Mouse (Mus musculus): ENCODE results near the gene Pcnx3.
"Not testable (repeated sequence)": the region's sequence is repeated elsewhere in the genome, so short reads cannot be mapped to it uniquely, and the experiment has no call there.

Gene Pcnx3

GRCm38 (mm10) chr19:5713255-5713654 lies 24.5 kb upstream of the Pcnx3 start:
- no peak for DNase-seq (ENCODE audit: inconsistent age in 2 of 2, low spot score in 1 of 2)

DNA sequence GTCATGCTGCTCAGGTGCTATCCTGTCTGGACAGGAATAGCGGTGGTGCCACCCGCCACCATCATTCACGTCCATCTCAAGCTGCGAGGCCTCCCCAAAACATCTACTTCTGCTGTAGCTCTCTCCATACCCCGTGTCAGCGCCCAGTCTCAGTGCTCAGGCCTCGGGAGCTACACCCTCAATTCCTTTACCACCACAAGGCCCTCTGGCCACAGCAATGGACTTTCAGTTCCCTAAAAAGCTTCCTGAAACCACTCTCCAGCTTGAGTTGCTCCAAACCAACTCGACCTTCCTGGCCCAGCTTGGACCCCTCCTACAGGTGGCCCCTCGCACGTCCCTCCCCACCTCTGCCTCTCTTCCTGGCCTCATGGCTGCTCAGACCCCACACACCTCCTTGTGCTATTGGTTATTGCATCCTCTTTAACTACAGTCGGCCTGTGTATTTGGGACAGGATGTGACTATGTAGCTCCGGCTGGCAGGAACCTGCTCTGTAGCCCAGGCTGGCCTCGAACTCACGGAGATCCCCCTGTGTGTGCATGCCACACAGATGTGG lies 23.3 kb upstream of the Pcnx3 start:
- peak in 1 of 2 experiments; percentile 36 for DNase-seq (ENCODE audit: inconsistent age in 2 of 2, low spot score in 1 of 2)

DNA sequence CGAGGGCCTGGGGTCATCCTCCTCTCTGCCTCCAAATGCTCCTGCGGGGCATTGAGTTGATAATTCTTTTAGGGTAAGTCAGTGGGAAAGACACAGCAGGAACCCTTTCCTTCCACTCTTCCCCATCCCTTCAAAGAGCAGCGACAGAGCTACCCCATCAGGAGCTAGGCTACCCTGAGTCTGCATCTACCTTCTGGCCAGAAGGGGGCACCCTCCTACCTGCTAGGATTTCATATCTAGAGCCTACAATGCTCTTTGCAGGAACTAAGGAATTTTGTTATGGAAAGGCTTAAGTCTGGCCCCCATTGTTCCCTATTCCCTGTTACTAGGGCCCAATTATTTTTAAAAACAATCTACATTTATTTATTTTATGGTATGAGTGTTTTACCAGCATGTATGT lies 22.5 kb upstream of the Pcnx3 start:
- DNase-seq (ENCODE audit: inconsistent age in 2 of 2, low spot score in 1 of 2), result peak; percentile 76 to 89

- DNase-seq (ENCODE audit: inconsistent age in 2 of 2, low spot score in 1 of 2), result no peak
These were observed 21.9 kb upstream of the Pcnx3 start for GRCm38 (mm10) chr19:5710581-5710980.

GRCm38 (mm10) chr19:5710068-5710467 lies 21.4 kb upstream of the Pcnx3 start:
- no peak for DNase-seq (ENCODE audit: inconsistent age in 2 of 2, low spot score in 1 of 2)

- no peak for DNase-seq (ENCODE audit: inconsistent age in 2 of 2, low spot score in 1 of 2)
These were observed 16.3 kb upstream of the Pcnx3 start for GRCm38 (mm10) chr19:5704801-5705571.

GRCm38 (mm10) chr19:5704163-5704800 lies 15.6 kb upstream of the Pcnx3 start, which contains the start of gene Kcnk7:
TSS of gene Kcnk7 (plus strand) at chr19:5704367.
- no peak for DNase-seq (ENCODE audit: inconsistent age in 2 of 2, low spot score in 1 of 2)

DNA sequence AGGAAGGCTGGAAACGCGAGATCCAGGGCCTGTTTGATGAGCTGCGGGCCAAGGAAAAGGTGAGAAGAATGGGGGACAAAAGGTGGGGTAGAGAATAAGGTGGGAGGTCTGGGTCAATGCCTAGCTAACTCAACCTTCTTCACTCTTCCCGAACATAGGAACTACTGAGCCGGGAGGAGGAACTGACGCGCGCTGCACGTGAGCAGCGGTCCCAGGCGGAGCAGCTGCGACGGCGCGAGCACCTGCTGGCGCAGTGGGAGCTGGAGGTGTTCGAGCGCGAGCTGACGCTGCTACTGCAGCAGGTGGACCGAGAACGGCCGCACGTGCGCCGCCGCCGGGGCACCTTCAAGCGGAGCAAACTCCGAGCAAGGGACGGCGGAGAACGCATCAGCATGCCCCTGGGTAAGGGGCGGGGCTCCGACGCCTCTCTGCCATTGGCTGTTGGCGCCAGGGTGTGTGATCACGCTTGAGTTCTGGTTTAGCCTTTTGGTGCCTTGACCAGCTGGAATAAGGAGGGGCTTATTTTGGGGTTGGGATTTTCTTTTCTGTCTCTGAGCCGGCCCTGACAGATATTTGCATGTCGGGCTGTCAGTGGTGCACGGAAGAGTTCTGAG lies 7.2 kb upstream of the Pcnx3 start:
- DNase-seq (ENCODE audit: inconsistent age in 2 of 2, low spot score in 1 of 2), result no peak

DNA sequence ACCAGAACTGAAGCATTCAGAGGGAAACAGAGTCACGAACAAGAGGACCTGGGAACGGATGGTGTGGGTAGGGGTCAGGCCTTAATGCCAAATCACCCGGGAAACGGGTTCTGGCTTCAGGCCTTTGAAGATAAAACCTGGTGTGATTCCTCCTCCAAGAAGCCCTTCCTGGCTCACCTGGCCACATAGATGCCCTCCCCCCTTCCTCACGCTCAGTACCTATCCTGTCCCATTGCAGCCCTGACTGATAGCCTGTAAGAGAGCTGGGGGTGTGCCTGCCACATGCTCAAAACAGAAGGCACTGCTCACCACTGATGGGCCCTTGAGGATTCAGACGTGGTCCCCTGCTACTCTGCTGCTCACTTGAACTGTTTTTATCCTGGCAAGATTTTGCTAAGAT lies 5.1 kb upstream of the Pcnx3 start:
- no peak for DNase-seq (ENCODE audit: inconsistent age in 2 of 2, low spot score in 1 of 2)

- DNase-seq (ENCODE audit: inconsistent age in 2 of 2, low spot score in 1 of 2), result peak in 1 of 2 experiments; percentile 51
These were observed 4.2 kb upstream of the Pcnx3 start for GRCm38 (mm10) chr19:5692913-5693396.

DNA sequence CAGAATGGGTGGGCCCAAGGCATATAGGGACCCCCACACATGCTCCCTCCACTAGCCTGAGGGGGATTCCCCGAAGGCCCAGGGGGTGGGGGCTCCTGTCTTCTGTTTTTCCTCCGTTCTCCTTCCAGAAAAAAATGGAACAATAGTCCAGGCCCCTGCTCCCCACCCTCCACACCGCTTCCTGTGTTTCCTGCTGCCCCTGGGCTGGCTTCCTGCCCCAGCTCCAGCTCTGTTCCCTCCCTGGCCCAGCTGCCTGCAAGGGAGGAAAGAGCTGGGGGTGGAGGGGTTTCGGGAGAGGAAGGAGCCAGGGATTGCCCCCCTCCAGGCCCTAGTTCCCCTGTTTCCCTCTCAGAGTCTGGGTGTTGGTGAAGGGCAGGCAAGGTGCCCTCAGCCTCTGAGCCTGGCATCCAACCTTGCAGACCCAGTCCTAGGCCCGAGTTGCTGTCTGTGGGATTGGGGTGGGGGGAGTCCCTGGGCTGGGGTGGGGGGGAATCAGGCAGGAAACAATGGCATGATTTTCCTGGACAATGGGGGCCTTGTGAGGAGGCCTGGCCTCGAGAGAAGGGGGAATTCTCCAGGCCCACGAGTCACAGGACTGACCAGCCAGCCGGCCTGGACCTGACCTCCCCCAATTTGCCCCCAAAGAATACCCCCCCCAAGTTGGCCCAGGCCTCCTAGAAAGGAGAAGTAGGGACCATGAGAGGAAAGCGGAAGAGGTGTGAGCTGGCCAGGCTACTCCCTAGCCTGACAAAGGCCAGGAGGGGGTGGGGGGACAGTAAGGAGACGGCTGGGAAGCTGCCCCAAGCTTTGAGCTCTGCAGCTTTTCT lies 3.6 kb upstream of the Pcnx3 start:
- DNase-seq (ENCODE audit: inconsistent age in 2 of 2, low spot score in 1 of 2), result peak; percentile 59 to 78

DNA sequence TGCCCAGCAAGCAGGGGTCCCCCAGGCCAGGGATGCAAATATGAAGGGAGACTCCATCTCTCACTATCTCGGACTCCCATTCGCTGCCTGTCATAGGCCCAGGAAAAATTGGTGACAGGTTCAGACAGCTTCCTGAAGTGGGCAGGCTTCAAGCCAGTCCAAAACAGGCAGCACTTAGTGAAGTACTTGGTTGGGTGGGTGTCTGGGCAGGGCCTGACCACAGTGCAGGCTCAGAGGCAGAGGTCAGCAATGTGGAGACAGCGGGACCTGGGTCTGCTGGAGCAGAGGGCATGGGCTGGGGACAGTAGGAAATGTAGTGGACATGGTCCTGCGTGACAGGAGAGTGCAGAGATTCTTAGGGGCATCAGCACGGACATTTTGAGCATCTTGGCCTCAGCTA lies 2.9 kb upstream of the Pcnx3 start:
- DNase-seq (ENCODE audit: inconsistent age in 2 of 2, low spot score in 1 of 2), result no peak

DNA sequence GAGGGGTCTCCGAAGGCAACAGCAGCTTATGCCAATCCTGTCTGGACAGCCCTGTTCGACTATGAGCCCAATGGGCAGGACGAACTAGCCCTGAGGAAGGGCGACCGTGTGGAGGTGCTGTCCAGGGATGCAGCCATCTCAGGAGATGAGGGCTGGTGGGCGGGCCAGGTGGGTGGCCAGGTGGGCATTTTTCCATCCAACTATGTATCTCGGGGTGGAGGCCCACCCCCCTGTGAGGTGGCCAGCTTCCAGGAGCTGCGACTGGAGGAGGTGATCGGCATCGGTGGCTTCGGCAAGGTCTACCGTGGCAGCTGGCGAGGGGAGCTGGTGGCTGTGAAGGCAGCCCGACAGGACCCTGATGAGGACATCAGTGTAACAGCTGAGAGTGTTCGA lies 1.6 kb upstream of the Pcnx3 start:
- peak in 1 of 2 experiments; percentile 50 for DNase-seq (ENCODE audit: inconsistent age in 2 of 2, low spot score in 1 of 2)

DNA sequence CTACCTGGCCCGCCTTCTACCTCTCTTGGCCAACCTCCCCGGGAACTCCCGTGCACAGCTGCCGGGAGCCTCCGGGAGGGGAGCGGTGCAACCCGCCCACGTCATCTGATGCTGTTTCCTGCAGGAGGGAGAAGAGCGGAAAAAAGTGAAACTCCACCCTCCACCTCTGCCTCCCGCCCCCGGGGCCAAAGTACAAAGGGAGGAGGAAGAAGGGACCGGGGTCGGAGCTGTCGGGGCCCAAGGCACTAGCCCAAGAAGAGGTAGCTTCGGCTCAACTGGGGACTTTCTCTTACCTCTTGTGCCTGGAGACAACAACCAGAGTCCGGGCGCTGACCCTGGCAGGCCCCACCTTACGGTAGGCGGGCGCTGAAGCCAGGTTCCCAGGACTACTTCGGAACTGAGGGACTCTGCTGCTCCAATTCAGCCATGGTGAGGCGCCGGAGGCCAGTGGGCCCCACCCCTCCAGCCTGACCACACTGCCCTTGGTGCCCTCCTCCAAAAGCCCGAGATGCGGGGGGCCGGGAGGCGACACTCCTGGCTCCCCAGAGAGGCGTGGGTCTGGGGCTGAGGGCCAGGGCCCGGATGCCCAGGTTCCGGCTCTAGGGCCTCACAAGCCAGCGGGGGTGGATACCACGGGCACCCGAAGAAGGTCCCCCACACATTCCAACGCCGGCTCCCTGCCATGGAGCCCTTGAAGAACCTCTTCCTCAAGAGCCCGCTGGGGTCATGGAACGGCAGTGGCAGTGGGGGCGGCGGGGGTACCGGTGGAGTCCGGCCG lies 1.0 kb upstream of the Pcnx3 start:
- DNase-seq (ENCODE audit: inconsistent age in 2 of 2, low spot score in 1 of 2), result peak; percentile 93 to 97

GRCm38 (mm10) chr19:5689088-5689428 lies 350 bp upstream of the Pcnx3 start:
- no peak for DNase-seq (ENCODE audit: inconsistent age in 2 of 2, low spot score in 1 of 2)

DNA sequence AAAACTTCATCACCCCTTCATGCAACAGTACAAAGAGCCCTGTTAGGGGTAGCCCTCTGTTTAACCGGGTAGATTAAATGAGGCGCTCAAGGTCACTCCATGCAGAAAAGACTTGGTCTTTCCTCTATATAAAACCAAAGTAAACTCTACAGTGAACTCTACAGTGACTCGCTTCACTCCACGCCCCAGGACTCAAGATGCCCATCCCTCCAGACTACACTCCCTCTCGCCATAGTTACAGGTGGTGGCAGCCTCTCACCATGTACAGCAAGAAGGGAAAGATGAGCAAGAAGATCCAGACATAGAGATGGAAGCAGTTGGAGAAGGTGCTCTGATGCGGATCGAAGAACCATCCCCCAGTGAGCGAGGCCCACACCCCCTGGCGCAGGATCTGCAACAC lies 970 bp downstream of the Pcnx3 start:
- peak in 1 of 2 experiments; percentile 55 for DNase-seq (ENCODE audit: inconsistent age in 2 of 2, low spot score in 1 of 2)

GRCm38 (mm10) chr19:5686954-5687353 lies 1.8 kb downstream of the Pcnx3 start:
- DNase-seq (ENCODE audit: inconsistent age in 2 of 2, low spot score in 1 of 2), result not testable (repeated sequence)

- DNase-seq (ENCODE audit: inconsistent age in 2 of 2, low spot score in 1 of 2), result no peak
These were observed 2.3 kb downstream of the Pcnx3 start for GRCm38 (mm10) chr19:5686437-5686836.

GRCm38 (mm10) chr19:5685861-5686260 lies 2.8 kb downstream of the Pcnx3 start:
- DNase-seq (ENCODE audit: inconsistent age in 2 of 2, low spot score in 1 of 2), result no peak

DNA sequence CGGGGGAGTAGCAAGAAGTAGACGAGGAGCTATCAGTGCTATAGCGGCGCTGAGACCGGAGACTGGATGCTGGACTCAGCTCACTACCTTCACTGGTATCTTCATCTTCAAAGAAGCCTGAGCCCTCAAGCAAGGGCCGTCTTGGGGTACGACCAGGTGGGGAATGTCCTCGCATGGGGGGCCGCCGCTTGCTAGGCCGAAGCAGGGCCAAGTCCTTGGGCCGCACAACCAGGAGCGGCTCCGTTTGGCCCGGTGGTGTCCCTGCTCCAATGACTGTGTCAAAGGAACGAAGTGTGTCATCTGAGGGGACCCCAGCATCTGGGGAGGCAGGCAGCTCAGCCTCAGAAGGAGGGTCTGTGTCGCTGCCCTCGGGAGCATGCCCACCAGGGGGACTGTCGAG lies 3.3 kb downstream of the Pcnx3 start:
- DNase-seq (ENCODE audit: inconsistent age in 2 of 2, low spot score in 1 of 2), result no peak

Data from adrenal gland, adult (tissue).